Mouse (Mus musculus): ENCODE data around the gene Ccl1. TPM values are rescaled to one million over a fixed set of nuclear protein-coding genes. Genes with fewer than 3 reads are reported as not detected.

The Ccl1 gene
- not detected for polyA plus RNA-seq (2014; fragmentation: Illumina TruSeq; extraction: RNeasy Lipid Tissue Mini Kit (QIAGEN cat#74804); ENCODE audit: low read depth, low replicate concordance)

DNA sequence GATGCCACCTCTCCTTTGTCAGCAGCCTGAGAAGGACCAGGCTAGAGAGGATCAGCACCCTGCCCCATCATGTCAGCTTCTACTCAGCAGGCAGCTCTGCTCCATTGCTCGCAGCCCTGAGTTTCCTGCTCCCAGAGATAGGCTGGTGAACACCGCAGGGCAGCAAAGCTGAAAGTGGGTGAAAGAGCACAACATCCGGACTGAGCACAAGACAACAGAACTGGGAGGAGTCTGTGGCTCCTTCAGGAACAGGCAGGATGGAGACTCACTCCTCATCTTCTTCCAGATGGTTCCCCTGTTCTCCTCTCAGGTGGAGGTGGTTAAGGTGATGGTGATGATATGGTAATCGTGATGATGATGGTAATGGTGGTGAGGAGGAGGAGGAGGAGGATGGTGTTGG lies at the start of gene Ccl1:
TSS of gene Ccl1 (minus strand) at position 101 of the 400 bp plus-strand sequence.

Other genes starting within 250 kb of the Ccl1 start
- gene Ccl11, start 247.9 kb downstream of the Ccl1 start, polyA plus RNA-seq (2014; fragmentation: Illumina TruSeq; extraction: RNeasy Lipid Tissue Mini Kit (QIAGEN cat#74804); ENCODE audit: low read depth, low replicate concordance): 1.2 TPM
- gene Ccl12, start 203.8 kb downstream of the Ccl1 start, polyA plus RNA-seq (2014; fragmentation: Illumina TruSeq; extraction: RNeasy Lipid Tissue Mini Kit (QIAGEN cat#74804); ENCODE audit: low read depth, low replicate concordance): not detected
- not detected for gene Ccl8, start 190.5 kb downstream of the Ccl1 start, polyA plus RNA-seq (2014; fragmentation: Illumina TruSeq; extraction: RNeasy Lipid Tissue Mini Kit (QIAGEN cat#74804); ENCODE audit: low read depth, low replicate concordance)
- not detected for gene Tmem132e, start 83.2 kb upstream of the Ccl1 start, polyA plus RNA-seq (2014; fragmentation: Illumina TruSeq; extraction: RNeasy Lipid Tissue Mini Kit (QIAGEN cat#74804); ENCODE audit: low read depth, low replicate concordance)

Measured in kidney, adult 10 weeks (tissue).